Mouse (Mus musculus): ENCODE measurements around the gene Dennd5a.
"Not testable (repeated sequence)": the region's sequence is repeated elsewhere in the genome, so short reads cannot be mapped to it uniquely, and the experiment has no call there.

The Dennd5a gene

DNA sequence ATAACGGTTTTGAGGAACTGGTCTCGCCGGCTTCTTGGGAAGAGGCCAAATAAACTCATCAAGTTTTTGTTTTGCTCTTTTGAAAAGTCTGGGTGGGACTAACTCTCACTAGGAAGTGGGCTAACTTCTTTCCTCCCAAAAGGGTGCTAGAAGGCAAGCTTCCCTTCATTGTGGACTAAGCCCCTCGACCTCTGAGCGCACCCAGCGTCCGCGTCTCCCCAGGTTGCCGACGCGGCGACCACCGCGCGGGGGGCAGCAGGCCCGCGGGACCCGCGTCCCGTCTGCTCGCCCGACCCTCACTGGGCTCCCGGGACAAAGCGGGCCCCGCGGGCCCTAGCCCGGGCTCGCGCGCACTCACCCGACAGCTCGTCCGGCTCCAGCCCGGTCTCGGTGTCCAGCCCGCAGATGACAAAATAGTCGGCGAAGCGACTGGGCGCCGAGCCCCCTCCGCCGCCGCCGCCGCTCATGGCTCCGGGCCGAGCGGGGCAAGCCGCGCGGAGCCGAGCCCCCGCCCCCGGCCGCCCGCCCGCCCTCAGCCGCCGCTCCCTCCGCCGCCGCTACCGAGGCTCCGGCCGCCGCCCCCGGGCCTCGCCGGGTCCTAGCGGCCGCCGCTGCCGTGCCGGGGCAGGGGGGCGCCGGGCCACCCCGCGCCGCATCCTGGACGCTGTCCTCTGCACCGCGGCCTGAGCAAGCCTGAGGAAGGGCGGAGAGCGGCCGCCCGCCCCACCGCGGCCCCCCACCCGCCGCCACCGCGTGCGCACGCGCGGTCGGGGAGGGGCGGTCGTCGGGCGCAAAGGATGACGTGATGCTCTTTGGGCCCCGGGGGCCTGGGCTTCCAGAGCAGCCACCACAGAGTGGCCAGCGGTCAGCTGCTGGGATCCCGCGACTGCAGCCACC lies at the start of gene Dennd5a:
Gene Dennd5a (minus strand): TSS at position 755 of the 897 bp plus-strand sequence.
- DNase-seq (ENCODE audit: low read depth): no peak

DNA sequence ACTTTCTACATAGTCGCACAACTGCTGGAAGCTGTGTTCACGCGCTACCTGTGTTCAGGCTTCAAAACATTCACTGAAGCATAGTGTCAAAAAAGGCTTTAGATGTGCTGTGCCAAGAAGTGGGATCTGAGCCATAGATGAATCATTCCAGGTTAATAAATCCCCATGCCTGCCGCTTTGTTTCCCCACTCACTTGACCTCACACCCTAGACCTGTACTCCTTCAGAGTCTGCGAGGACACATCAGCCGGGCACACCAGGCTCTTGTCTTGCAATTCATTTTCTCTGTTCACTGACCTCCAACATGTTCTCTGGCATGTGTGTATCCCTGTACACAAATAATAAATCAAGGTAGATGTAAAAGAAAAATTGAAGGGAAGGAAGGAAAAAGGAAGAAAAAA lies 48.8 kb upstream of the Dennd5a start:
- DNase-seq (ENCODE audit: low read depth): no peak

DNA sequence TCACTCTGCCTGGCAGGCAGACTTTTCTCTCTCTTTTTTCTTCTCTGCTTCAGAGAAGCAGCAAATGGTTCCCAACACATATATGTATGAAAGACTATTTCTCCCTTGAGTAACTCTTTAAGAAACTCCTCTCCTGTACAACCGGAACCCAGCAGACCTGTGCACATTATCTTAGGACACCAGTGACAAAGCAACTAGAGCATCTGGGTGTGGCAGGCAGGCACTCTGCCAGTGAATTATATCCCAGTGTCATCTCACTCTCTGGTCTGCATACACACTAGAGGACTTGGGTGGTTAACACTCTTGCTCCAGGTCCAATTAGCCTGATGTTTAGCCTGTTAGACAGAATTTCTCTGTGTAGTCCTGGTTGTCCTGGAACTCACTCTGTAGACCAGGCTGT lies 48.2 kb upstream of the Dennd5a start:
- DNase-seq (ENCODE audit: low read depth): no peak

DNA sequence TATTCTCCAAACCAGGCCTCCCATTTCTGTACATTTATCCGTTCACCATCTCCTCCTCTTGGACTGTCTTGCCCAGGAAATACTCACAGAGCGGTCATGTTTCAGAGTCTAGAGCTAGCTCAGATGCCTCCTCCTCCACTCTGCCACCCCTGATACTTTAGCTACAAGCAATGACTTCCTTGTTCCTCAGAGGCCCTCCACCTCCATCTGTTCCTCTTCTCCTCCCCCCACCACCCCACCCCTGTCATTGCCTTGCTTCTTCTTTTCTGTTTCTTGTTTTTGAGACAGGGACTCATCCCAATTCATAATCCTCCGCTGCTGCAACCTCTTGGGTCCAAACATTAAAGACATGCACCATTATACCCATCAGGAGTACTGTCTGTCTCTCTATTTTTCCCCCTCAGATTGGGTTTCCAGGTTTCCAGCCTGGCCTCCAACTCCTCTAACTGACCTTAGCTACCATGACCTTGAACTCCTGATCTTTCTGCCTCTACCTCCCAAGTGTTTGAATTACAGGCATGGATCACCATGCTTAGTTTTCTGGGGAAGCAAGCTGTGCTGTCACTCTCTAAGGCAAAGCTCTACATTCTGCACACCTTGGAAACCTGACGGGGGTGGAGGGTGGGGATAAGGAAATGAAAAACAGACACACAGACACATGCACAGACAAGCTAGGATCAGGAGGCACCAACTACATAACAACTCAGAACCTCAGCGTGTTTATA lies 46.4 kb upstream of the Dennd5a start:
- DNase-seq (ENCODE audit: low read depth): no peak

DNA sequence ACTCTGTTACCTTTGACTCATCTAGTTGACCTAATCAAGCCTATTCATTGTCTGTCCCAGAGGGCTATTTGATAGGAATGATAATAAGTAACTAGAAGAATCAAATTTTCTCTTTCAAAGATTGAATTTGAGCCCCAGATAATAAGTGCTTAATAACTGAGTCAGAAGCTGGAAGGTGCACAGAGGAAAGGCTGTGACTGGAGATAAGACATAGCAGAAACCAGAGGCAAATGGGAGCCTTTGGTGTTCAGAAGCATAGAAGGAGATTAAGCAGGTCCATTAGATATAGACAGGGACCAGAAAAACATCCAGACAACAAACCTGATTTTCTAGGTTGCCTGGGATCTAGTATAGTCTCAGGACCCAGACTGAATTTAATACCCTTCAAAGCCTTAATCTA lies 45.7 kb upstream of the Dennd5a start:
- DNase-seq (ENCODE audit: low read depth): no peak

DNA sequence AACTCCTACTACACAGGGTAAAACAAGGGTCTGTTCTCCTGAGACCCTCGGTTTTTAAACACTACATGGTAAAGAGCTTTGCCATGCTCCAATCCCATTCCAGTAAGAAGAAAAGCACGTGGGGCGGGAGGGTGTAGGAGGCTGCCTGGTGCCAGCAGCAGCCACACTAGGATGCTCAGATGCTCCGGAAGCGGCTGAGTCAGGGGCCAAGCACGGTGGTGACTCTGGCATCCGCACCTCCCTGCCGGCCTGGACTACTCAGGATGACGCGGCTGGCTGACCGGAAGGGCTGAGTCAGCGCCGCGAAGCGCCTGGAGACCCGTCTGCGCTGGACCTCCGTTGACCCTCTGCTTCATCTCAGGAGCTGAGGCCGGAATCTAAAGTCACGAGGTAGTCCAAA lies 42.7 kb upstream of the Dennd5a start:
- peak; percentile 72 for DNase-seq (ENCODE audit: low read depth)

DNA sequence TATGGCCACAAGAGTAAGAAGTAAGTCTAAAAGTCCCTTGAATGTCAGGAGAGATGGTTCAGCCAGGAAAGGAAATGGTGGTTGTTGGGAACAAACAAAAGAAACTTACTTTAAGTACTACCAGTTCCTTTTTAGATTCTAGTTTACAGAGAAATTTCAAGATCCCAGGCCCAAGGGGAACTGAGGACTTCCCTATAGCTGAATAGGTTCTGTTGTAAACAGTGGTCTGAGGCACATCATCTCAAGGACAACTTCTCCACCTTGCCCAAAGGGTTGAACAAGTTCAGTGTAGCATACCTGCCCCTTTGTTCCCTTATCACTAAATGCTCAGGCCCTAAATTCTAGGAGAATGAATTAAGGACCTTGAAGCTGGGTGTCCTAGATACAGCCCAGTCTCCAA lies 41.8 kb upstream of the Dennd5a start:
- no peak for DNase-seq (ENCODE audit: low read depth)

DNA sequence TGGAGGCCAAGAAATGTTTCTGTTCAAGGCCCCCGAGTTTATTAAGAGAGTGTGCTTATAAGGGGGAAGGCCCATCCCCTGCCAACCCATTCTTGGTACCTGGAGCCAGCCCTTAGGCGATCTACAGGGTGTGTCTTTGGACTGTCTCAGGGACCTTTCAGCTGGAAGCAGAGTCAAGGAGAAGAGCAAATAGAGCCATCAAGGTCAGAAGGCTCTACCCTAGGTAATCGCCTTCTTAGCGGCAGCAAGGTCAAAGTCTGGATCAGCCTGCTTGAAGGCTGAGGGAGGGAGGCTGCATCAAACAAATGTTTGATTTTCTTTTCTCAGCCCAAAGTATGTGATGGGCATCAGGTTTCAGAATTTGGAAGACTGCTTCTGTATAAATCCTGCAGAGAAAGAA lies 38.1 kb upstream of the Dennd5a start:
- no peak for DNase-seq (ENCODE audit: low read depth)

DNA sequence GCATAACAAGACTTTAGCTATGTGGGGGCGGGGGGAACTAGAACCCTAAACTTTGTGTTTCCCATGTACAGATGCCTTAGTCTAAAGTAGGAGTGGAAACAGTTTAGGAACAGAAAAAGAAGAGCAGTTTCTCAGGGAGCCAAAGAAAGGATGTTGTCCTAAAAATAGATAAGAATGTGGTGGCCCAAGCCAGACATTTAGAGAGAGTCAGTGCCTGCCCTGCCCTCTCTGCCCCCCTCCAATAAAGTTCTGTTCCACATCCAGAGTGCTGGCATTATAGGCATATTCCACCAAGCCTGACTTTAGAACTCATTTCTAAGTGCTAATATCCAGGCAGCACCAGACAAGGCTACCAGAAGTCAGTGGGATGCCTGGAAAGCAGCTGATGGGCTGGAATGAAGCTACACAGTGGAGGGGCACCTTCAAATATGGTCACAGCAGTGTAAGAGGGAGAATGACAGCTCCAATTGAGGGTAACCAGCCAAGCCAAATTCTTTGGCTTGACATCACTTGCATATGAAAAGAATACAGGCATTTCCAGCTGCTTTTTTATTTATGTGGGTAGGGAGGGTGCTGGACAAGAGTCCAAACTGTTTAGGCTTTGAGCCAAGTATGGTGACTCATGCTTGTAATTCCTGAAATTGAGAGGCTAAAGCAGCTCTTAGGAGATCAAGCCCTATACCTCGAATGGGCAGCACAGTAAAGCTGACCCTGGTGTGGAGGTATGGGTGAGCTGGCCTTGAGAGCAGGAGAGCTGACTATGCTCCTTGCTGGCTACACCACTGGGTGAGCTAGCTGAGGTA lies 33.1 kb upstream of the Dennd5a start:
- peak; percentile 82 for DNase-seq (ENCODE audit: low read depth)

DNA sequence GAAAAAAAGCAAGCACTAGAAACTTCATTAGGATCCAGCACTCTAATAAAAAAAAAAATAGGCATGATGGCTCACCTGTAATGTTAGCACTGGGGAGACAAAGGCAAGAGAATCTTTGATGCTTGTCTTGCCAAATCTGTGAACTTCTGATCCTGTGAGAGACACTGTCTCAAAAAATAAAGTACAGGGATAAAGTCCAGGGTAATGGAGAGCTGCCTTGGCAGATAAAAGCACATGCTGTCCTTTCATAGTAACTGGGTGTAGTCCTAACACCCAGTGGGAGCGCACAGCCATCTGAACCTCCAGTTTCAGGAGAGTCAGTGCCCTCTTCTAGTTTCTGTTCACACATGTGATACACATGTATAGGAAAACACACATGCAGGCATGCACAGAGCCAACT lies 31.0 kb upstream of the Dennd5a start:
- no peak for DNase-seq (ENCODE audit: low read depth)

DNA sequence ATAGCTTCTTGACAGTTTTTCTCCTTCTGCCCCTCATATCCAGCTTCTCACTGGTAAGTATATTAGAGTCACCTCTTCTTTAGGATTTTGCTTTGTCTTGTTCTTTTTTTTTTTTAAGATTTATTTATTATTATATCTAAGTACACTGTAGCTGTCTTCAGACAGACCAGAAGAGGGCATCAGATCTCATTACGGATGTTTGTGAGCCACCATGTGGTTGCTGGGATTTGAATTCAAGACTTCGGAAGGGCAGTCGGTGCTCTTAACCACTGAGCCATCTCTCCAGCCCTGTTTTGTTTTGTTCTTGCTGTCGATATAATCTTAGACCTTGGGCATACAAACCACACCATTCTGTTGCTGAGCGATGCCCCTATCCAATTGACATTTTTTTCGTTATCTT lies 26.5 kb upstream of the Dennd5a start, which contains the start of gene Tmem41b:
Gene Tmem41b (minus strand): TSS at position 155 of the 400 bp plus-strand sequence.
- not testable (repeated sequence) for DNase-seq (ENCODE audit: low read depth)

DNA sequence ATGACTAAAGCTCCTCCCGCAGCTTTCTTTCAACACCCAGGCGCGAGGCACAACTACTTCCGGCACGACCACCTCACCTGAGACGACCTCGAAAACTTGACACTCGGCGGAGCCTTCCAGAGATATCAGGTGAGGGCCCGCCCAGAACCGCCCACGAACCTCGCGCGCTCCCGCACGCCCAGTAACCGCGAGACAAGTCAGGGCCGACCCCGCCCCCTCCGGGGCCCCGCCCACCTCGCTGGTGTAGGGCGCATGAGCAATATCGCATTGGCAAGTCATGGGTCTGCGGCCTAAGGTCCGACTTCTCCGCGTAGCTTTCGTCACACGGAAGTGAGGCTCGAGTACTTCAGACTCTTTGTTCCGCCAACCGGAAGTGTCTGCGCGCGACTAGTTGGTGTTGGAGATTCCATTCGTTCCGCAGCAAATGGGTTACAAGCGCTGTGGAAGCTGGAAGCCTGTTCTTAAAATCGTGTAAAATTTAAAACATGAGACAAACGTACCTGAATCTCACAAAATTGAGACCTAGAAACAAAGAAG lies 25.9 kb upstream of the Dennd5a start:
- peak; percentile 97 for DNase-seq (ENCODE audit: low read depth)

DNA sequence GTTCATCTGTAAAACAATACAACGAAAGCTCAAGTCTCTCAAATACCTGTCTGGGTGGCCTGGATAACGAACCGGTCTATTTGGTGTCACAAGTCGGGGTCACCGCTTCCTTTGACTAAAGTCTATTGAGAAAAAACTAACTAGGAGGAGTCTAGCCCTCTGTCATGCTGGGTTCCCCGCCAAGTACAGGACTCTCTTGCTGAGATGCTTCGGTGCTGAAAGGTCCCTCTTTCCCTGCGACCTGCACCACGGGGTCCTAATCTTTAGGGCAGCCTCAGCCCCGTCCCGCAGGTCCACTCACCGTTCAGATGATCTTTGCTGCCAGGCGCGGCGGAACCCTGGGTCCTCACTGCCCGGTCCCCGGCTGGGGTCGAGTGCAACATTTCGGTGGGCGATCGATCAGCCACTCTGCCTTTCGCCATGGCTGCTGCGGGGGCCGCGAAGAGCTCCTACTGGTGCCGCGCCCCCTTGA lies 25.4 kb upstream of the Dennd5a start:
- no peak for DNase-seq (ENCODE audit: low read depth)

DNA sequence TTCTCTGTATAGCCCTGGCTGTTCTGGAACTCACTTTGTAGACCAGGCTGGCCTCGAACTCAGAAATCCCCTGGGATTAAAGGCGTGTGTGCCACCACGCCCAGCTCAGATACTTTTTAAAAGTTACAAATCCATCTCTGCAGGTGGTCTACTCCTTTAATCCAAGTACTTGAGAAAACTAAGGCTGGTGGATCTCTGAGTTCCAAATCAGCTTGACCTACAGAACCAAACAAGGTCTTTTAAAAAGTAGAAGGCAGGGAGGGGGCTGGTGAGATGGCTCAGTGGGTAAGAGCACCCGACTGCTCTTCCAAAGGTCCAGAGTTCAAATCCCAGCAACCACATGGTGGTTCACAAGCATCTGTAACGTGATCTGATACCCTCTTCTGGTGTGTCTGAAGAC lies 24.3 kb upstream of the Dennd5a start:
- not testable (repeated sequence) for DNase-seq (ENCODE audit: low read depth)

DNA sequence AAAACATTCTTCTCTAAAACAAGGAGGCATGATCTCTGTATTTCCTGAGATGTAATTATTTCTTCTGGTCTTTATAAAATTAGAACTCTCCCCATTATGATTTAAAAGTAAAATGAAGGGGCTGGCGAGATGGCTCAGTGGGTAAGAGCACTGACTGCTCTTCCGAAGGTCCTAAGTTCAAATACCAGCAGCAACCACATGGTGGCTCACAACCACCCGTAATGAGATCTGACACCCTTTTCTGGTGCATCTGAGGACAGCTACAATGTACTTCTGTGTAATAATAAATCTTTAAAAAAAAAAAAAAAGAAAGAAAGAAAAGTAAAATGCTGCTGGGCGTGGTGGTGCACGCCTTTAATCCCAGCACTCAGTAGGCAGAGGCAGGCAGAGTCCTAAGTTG lies 16.9 kb upstream of the Dennd5a start:
- DNase-seq (ENCODE audit: low read depth): not testable (repeated sequence)

DNA sequence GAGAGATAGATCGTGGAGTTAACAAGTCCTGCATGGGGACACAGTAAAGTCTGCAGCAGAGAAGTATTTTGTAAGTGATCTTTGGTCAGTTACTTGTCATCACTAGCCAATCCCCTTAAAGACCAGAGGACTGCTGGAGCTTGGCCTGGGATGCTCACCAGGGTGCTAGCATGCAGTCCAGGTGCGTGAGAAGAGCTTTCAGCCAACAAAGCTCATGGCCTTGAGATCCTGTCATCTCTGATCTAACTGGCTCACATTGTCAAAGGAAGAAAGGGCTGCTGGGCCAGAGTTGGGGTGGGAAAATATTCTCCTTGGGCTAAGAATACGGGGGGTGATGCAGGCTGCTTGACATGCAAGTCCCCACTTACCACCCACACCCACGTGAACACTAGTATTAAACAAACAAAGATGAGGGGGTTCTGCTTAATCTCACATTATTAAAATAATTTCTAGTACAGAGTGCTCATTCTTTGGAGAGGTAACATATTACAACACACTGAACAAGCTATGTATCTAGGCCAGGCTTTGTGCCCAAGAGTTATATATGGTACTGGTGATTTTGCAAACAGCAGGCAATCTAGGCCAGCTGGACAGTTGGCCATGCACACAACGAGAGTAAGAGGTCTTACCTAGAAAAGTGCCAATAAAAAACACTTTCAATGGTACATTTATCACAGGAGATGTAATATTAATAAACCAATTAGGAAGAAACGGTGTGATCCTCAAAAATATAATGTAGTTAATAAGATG lies 15.9 kb upstream of the Dennd5a start:
- DNase-seq (ENCODE audit: low read depth): no peak

DNA sequence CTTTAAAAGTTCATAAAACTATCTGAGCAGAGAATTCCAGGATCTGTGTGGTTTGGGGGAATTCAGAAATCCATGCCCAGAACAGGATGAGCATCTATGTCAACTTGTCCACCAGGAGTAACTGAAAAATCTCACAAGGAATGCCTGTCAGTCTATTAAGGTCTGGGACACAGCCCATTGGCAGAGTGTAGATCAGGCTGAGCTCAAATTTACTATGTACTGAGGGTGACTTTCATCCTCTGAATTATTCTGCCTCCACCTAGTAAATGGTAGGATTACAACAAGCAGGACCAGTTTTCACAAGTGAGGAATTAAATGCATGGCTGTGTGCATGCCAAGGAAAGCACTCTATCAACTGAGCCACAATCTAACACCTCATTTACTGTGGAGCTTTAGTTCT lies 9.3 kb upstream of the Dennd5a start:
- DNase-seq (ENCODE audit: low read depth): no peak

DNA sequence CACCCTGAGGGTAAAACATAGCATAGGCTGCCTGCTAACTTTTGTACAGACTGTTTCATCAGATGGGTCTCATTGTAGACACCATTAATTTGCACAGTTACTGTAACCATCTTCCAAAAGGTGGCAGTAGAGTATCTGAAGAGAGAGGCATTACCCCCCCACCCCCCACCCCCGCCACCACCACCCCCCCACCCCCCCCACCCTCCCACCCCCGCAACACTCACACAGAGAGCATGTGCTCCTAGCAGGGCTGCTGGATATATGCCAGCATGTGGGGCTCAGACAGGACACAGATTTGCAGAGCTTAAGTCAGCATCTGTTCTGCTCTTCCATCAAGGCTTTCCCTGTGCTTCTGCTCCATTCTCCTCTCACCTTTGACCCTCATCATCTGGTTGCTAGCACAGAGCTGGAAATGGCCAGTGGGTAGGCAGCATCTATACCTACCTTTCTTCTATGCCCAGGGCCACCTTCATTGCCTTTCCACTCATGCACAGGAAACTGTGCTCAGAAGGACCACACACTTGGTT lies 8.7 kb upstream of the Dennd5a start:
- no peak for DNase-seq (ENCODE audit: low read depth)

DNA sequence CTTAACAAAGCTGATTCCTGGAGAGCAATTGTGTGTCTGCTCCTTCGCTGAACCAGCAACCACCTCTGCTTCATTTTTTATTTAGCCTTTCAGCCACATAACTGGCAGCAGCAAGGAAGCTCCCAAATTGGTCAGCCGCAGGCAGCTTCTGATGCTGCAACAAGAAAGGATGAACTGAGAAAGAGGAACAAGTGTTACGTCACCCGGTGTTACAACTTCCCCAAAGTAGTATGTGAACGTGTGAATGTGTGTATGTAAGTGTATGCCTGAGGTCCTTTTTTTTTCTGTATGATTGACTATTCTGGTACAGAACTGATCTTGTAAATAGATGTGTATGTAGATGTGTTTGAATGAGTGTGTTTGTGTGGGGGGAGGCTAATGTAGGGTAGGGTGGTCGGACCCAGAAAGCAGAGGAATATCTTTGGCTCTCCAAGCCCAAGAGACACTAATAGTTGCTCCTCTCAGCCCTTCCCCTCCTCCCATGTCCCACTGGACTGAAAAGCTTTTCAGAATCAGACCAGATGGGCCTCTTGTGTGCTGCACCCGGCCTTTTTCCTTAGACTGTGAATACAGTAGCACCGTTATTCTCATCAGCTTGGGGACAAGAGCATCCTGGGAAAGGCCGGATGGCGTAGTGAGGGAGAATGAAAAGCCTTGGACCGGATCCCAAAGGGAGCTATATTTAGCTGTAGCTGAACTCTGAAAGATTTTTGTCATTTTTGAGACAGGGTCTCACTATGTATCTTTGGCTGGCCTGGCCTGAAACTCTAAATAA lies 7.7 kb upstream of the Dennd5a start:
- no peak for DNase-seq (ENCODE audit: low read depth)

DNA sequence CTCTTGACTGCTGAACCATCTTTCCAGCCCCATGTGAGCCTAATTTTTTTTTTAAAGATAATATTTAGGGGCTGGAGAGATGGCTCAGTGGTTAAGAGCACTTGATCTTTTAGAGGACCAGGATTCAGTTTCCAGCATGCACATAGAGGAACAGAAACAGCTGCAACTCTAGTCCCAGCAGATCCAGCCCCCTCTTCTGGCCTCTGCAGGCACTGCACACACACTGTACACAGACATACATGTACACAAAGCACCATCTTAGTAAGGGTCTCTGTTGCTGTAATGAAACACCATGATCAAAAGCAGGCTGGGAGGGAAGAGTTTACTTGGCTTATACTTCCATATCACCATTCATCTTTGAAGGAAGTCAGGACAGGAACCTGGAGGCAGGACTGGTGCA lies 5.4 kb upstream of the Dennd5a start:
- no peak for DNase-seq (ENCODE audit: low read depth)
